Mouse (Mus musculus): ENCODE results near the gene Gm8369. TPM values are rescaled to one million over a fixed set of nuclear protein-coding genes. Genes with fewer than 3 reads are reported as not detected.
"Not testable (repeated sequence)": the region's sequence is repeated elsewhere in the genome, so short reads cannot be mapped to it uniquely, and the experiment has no call there.

Gene Gm8369
- polyA plus RNA-seq, 1 experiment: not detected

GRCm38 (mm10) chr19:11482684-11483083, 3.1 kb upstream of the Gm8369 start:
- H3K27me3 ChIP-seq (ENCODE audit: control insufficient read depth): no peaks in the 10 kb centered on the region
- H3K4me1 ChIP-seq (ENCODE audit: control insufficient read depth): no peaks in the 10 kb centered on the region
- no peak overlapping the region for H3K4me3 ChIP-seq (replicated peaks)
- H3K36me3 ChIP-seq (ENCODE audit: control insufficient read depth): no peaks in the 10 kb centered on the region
- no peaks in the 10 kb centered on the region for H3K9me3 ChIP-seq (ENCODE audit: control insufficient read depth, low read length)
- TF ChIP-seq TAL1 (IDR thresholded peaks at IDR 0.05; ENCODE audit: low read length) (no peak), GATA1 (IDR thresholded peaks at IDR 0.05; ENCODE audit: low read length) (no peak)

- Histone ChIP-seq H3K4me3 (replicated peaks) (no peak overlapping the region), H3K4me1 (ENCODE audit: control insufficient read depth) (no peaks in the 10 kb centered on the region), H3K9me3 (ENCODE audit: control insufficient read depth, low read length) (no peaks in the 10 kb centered on the region), H3K27me3 (ENCODE audit: control insufficient read depth) (no peaks in the 10 kb centered on the region), H3K36me3 (ENCODE audit: control insufficient read depth) (no peaks in the 10 kb centered on the region)
- TF ChIP-seq GATA1 (IDR thresholded peaks at IDR 0.05; ENCODE audit: low read length) (no peak), TAL1 (IDR thresholded peaks at IDR 0.05; ENCODE audit: low read length) (no peak)
Measured at GRCm38 (mm10) chr19:11483941-11484340, 1.8 kb upstream of the Gm8369 start.

- H3K4me3 ChIP-seq (replicated peaks): no peak overlapping the region
Measured at GRCm38 (mm10) chr19:11484388-11484787, 1.4 kb upstream of the Gm8369 start.

GRCm38 (mm10) chr19:11485266-11485665, 472 bp upstream of the Gm8369 start:
- Histone ChIP-seq H3K36me3 (ENCODE audit: control insufficient read depth) (no peaks in the 10 kb centered on the region), H3K4me3 (replicated peaks) (no peak overlapping the region), H3K4me1 (ENCODE audit: control insufficient read depth) (no peaks in the 10 kb centered on the region), H3K9me3 (ENCODE audit: control insufficient read depth, low read length) (no peaks in the 10 kb centered on the region), H3K27me3 (ENCODE audit: control insufficient read depth) (no peaks in the 10 kb centered on the region)
- no peak for TF ChIP-seq GATA1 (IDR thresholded peaks at IDR 0.05; ENCODE audit: low read length)
- TF ChIP-seq TAL1 (IDR thresholded peaks at IDR 0.05; ENCODE audit: low read length): no peak

More at GRCm38 (mm10) chr19:11484388-11484787, 1.4 kb upstream of the Gm8369 start:
- H3K4me1 ChIP-seq (ENCODE audit: control insufficient read depth): no peaks in the 10 kb centered on the region
- TF ChIP-seq TAL1 (IDR thresholded peaks at IDR 0.05; ENCODE audit: low read length): no peak
- no peak for TF ChIP-seq GATA1 (IDR thresholded peaks at IDR 0.05; ENCODE audit: low read length)
- no peaks in the 10 kb centered on the region for H3K9me3 ChIP-seq (ENCODE audit: control insufficient read depth, low read length)
- no peaks in the 10 kb centered on the region for H3K27me3 ChIP-seq (ENCODE audit: control insufficient read depth)
- no peaks in the 10 kb centered on the region for H3K36me3 ChIP-seq (ENCODE audit: control insufficient read depth)

- Histone ChIP-seq H3K36me3 (ENCODE audit: control insufficient read depth) (no peaks in the 10 kb centered on the region), H3K4me3 (replicated peaks) (no peak overlapping the region), H3K27me3 (ENCODE audit: control insufficient read depth) (no peaks in the 10 kb centered on the region), H3K9me3 (ENCODE audit: control insufficient read depth, low read length) (no peaks in the 10 kb centered on the region), H3K4me1 (ENCODE audit: control insufficient read depth) (no peaks in the 10 kb centered on the region)
- TF ChIP-seq TAL1 (IDR thresholded peaks at IDR 0.05; ENCODE audit: low read length) (no peak), GATA1 (IDR thresholded peaks at IDR 0.05; ENCODE audit: low read length) (no peak)
Measured at GRCm38 (mm10) chr19:11486599-11486998, 861 bp downstream of the Gm8369 start.

- Histone ChIP-seq H3K27me3 (ENCODE audit: control insufficient read depth) (no peaks in the 10 kb centered on the region), H3K36me3 (ENCODE audit: control insufficient read depth) (no peaks in the 10 kb centered on the region), H3K4me3 (replicated peaks) (no peak overlapping the region), H3K9me3 (ENCODE audit: control insufficient read depth, low read length) (no peaks in the 10 kb centered on the region), H3K4me1 (ENCODE audit: control insufficient read depth) (no peaks in the 10 kb centered on the region)
- TF ChIP-seq TAL1 (IDR thresholded peaks at IDR 0.05; ENCODE audit: low read length) (no peak), GATA1 (IDR thresholded peaks at IDR 0.05; ENCODE audit: low read length) (no peak)
Measured at GRCm38 (mm10) chr19:11491406-11492189, 5.9 kb downstream of the Gm8369 start.

GRCm38 (mm10) chr19:11492671-11493070, 6.9 kb downstream of the Gm8369 start:
- TF ChIP-seq GATA1 (IDR thresholded peaks at IDR 0.05; ENCODE audit: low read length): no peak
- no peak for TF ChIP-seq TAL1 (IDR thresholded peaks at IDR 0.05; ENCODE audit: low read length)
- Histone ChIP-seq H3K27me3 (ENCODE audit: control insufficient read depth) (no peaks in the 10 kb centered on the region), H3K4me1 (ENCODE audit: control insufficient read depth) (no peaks in the 10 kb centered on the region), H3K4me3 (replicated peaks) (no peak overlapping the region), H3K36me3 (ENCODE audit: control insufficient read depth) (no peaks in the 10 kb centered on the region), H3K9me3 (ENCODE audit: control insufficient read depth, low read length) (no peaks in the 10 kb centered on the region)

- TF ChIP-seq TAL1 (IDR thresholded peaks at IDR 0.05; ENCODE audit: low read length): no peak
- TF ChIP-seq GATA1 (IDR thresholded peaks at IDR 0.05; ENCODE audit: low read length): no peak
- Histone ChIP-seq H3K27me3 (ENCODE audit: control insufficient read depth) (no peaks in the 10 kb centered on the region), H3K4me3 (replicated peaks) (no peak overlapping the region), H3K9me3 (ENCODE audit: control insufficient read depth, low read length) (no peaks in the 10 kb centered on the region), H3K4me1 (ENCODE audit: control insufficient read depth) (no peaks in the 10 kb centered on the region), H3K36me3 (ENCODE audit: control insufficient read depth) (no peaks in the 10 kb centered on the region)
Measured at GRCm38 (mm10) chr19:11494519-11494918, 8.8 kb downstream of the Gm8369 start.

GRCm38 (mm10) chr19:11496361-11496760, 10.6 kb downstream of the Gm8369 start:
- Histone ChIP-seq H3K4me1 (ENCODE audit: control insufficient read depth) (no peaks in the 10 kb centered on the region), H3K4me3 (replicated peaks) (no peak overlapping the region), H3K36me3 (ENCODE audit: control insufficient read depth) (no peaks in the 10 kb centered on the region), H3K9me3 (ENCODE audit: control insufficient read depth, low read length) (no peaks in the 10 kb centered on the region), H3K27me3 (ENCODE audit: control insufficient read depth) (no peaks in the 10 kb centered on the region)
- no peak for TF ChIP-seq TAL1 (IDR thresholded peaks at IDR 0.05; ENCODE audit: low read length)
- TF ChIP-seq GATA1 (IDR thresholded peaks at IDR 0.05; ENCODE audit: low read length): no peak

GRCm38 (mm10) chr19:11497300-11497699, 11.6 kb downstream of the Gm8369 start:
- not testable (repeated sequence) for H3K36me3 ChIP-seq (ENCODE audit: control insufficient read depth); H3K4me1 ChIP-seq (ENCODE audit: control insufficient read depth); H3K9me3 ChIP-seq (ENCODE audit: control insufficient read depth, low read length); H3K4me3 ChIP-seq (replicated peaks); H3K27me3 ChIP-seq (ENCODE audit: control insufficient read depth)
